In genomic region chr11:86434106-86434505, GRCm38 (mm10) we compare ENCODE assay signal across 17 mouse cellular contexts. TPM values are rescaled to one million over a fixed set of nuclear protein-coding genes. Genes with fewer than 3 reads are reported as not detected.
DNase-seq lines count a peak whose midpoint lies in the region.
"Had no signal": no experiment of that assay in that cellular context is flagged by ENCODE, and none has a peak within 500 bp of the region (broad histone marks: within the 10 kb centered on the region; RNA-seq: fewer than 3 reads in every experiment).

No protein-coding gene starts in this region.

- 79% methylated on average over 8 of the region's 8 CpGs for WGBS in limb, embryonic 10.5 days

- H3K4me3 ChIP-seq in limb, embryonic 10.5 days: no peak overlapping the region
- H3K4me3 ChIP-seq: hindbrain, embryonic 13.5 days; intestine, embryonic 15.5 days; kidney, embryonic 15.5 days; neural tube, embryonic 13.5 days had no signal

- peaks cover 17% of the 10 kb centered on the region for H3K4me1 ChIP-seq in limb, embryonic 10.5 days
- H3K4me1 ChIP-seq: hindbrain, embryonic 13.5 days; intestine, embryonic 15.5 days had no signal

- peak overlapping the region; percentile 50; the same call in 1 of the 2 replicates for H3K27ac ChIP-seq in limb, embryonic 10.5 days
- H3K27ac ChIP-seq: hindbrain, embryonic 13.5 days; intestine, embryonic 15.5 days; kidney, embryonic 15.5 days; neural tube, embryonic 13.5 days had no signal

- H3K36me3 ChIP-seq in limb, embryonic 10.5 days: no peaks in the 10 kb centered on the region
- H3K36me3 ChIP-seq: hindbrain, embryonic 13.5 days; intestine, embryonic 15.5 days; kidney, embryonic 15.5 days; neural tube, embryonic 13.5 days had no signal

- DNase-seq in layer of hippocampus, adult 18-20 months (ENCODE audit: low spot score in 2 of 2): peak; percentile 62 to 72
- DNase-seq in layer of hippocampus, postnatal 10 days (ENCODE audit: low spot score in 2 of 2): no peak
- DNase-seq in brain, adult 2 months (ENCODE audit: low read depth, low spot score): peak; percentile 73
- DNase-seq in brain, embryonic 18.5 days (ENCODE audit: low read depth, low spot score): peak; percentile 70
- no peak for DNase-seq in limb, embryonic 10.5 days (ENCODE audit: low spot score)
- no peak for DNase-seq in cerebellum, adult 9-10 months
- no peak for DNase-seq in cerebellum, postnatal 14 days
- DNase-seq: adrenal gland, postnatal 25 days; cerebellum, postnatal 25 days; heart, postnatal 14 days; lung, embryonic 14.5 days; lung, postnatal 4 days; spleen, adult 18-20 months had no signal

- no peaks in the 10 kb centered on the region for H3K27me3 ChIP-seq in limb, embryonic 10.5 days (ENCODE audit: low read depth, poor library complexity, severe bottlenecking)
- H3K27me3 ChIP-seq: hindbrain, embryonic 13.5 days; intestine, embryonic 15.5 days; neural tube, embryonic 13.5 days had no signal

- no peaks in the 10 kb centered on the region for H3K9me3 ChIP-seq in limb, embryonic 10.5 days (replicated peaks)
- H3K9me3 ChIP-seq: hindbrain, embryonic 13.5 days; intestine, embryonic 15.5 days; kidney, embryonic 15.5 days had no signal

RNA-seq across cellular contexts. Expression of gene Rnft1, which starts 50.4 kb away (rescaled TPM):
- total RNA-seq in layer of hippocampus, adult 18-20 months (2021): 10 to 100 TPM; 29.2 to 29.3 TPM
- total RNA-seq in layer of hippocampus, postnatal 10 days (2021): 10 to 100 TPM; 19.9 to 21.1 TPM
- 24.2 and 29.7 TPM in 2 replicates for polyA plus RNA-seq in limb, embryonic 10.5 days (2016; fragmentation: Nextera tagmentation; extraction: Ambion mirVana)

Comparison
In these comparisons a context has a peak if more than half of its experiments do, and no peak if none do; other contexts are left out.
1. DNase-seq: peak in layer of hippocampus, adult 18-20 months (2 of 2), brain, adult 2 months (single experiment) and brain, embryonic 18.5 days (single experiment); none in layer of hippocampus, postnatal 10 days (0 of 2), limb, embryonic 10.5 days (single experiment), cerebellum, adult 9-10 months (single experiment) and cerebellum, postnatal 14 days (0 of 2).